Mouse (Mus musculus) lung, embryonic 14.5 days (tissue): ENCODE measurements at regions not wholly inside any gene's neighbourhood (a gene's known extent, or its start where the extent isn't known, plus 50 kb on each side); places are given as distances from the start of the nearest gene placed in this dataset.

Experiments
- ATAC-seq: fragments of 200-750 bp; cut with Nextera tagmentation; 2 replicates; pipeline ENCODE4 v1.8.0; 2017; ENCODE audit warnings: mild to moderate bottlenecking, moderate TSS enrichment, moderate library complexity; ENCODE audit not compliant: insufficient read depth
- DNase-seq: peaks from one replicate; pipeline ENCODE4 v3.0.0-alpha.2; 2015
- H3K27ac ChIP-seq: fragments of 300-500 bp; sonication (generic); 2 replicates; pipeline ENCODE4 v1.5.1; 2014; ENCODE audit warnings: low read depth, mild to moderate bottlenecking, moderate library complexity
- H3K27me3 ChIP-seq: fragments of 300-500 bp; sonication (generic); 2 replicates; pipeline ENCODE4 v1.6.1; 2014; ENCODE audit warnings: low read length, control low read depth; ENCODE audit not compliant: insufficient read depth
- H3K36me3 ChIP-seq: fragments of 300-500 bp; sonication (generic); 2 replicates; pipeline ENCODE4 v1.6.1; 2014; ENCODE audit warnings: control low read depth; ENCODE audit not compliant: insufficient read depth
- H3K4me1 ChIP-seq: fragments of 300-500 bp; sonication (generic); 2 replicates; pipeline ENCODE4 v1.6.1; 2014; ENCODE audit warnings: antibody characterized with exemption, control low read depth; ENCODE audit not compliant: insufficient read depth
- H3K4me2 ChIP-seq: fragments of 300-500 bp; sonication (generic); 2 replicates; pipeline ENCODE4 v1.6.1; 2014; ENCODE audit warnings: mild to moderate bottlenecking
- H3K4me3 ChIP-seq: fragments of 300-500 bp; sonication (generic); 2 replicates; pipeline ENCODE4 v1.5.1; 2014; ENCODE audit warnings: low read depth, low read length
- H3K9ac ChIP-seq: fragments of 300-500 bp; sonication (generic); 2 replicates; pipeline ENCODE4 v1.6.1; 2014
- H3K9me3 ChIP-seq: fragments of 300-500 bp; sonication (generic); 2 replicates; pipeline ENCODE4 v1.6.1; 2016; ENCODE audit warnings: low read depth, low read length, control low read depth
- CTCF ChIP-seq: IDR thresholded peaks from 2 replicates; pipeline ENCODE4 v1.5.1; 2016; ENCODE audit warnings: antibody characterized with exemption, low read depth
- WGBS: fragments of 180-500 bp; shearing (Covaris S2); extraction: QIAGEN DNeasy Blood & Tissue Kit; methylation state at CpG from one replicate; pipeline ENCODE4 v1.1.7; 2014; 5-methylcytosine and 5-hydroxymethylcytosine counted together

GRCm38 (mm10) chr3:118465611-118466010, 96.3 kb upstream of the Dpyd start:
- H3K4me3 ChIP-seq = no peak overlapping the region
- no peak overlapping the region for H3K9ac ChIP-seq
- H3K36me3 ChIP-seq = no peaks in the 10 kb centered on the region
- H3K9me3 ChIP-seq = no peaks in the 10 kb centered on the region
- ATAC-seq (no peak), DNase-seq (no peak)
- no peaks in the 10 kb centered on the region for H3K27me3 ChIP-seq
- no peak overlapping the region for H3K27ac ChIP-seq
- H3K4me2 ChIP-seq = no peak overlapping the region
- no peak for TF ChIP-seq CTCF
- 85% methylated on average over 2 of the region's 2 CpGs for WGBS
- H3K4me1 ChIP-seq = no peaks in the 10 kb centered on the region

GRCm38 (mm10) chr3:118472215-118472799, 89.6 kb upstream of the Dpyd start:
- DNase-seq (no peak), ATAC-seq (no peak)
- no peak for TF ChIP-seq CTCF
- Histone ChIP-seq H3K36me3 (no peaks in the 10 kb centered on the region), H3K9ac (no peak overlapping the region), H3K4me3 (no peak overlapping the region), H3K9me3 (no peaks in the 10 kb centered on the region), H3K27ac (no peak overlapping the region), H3K4me1 (no peaks in the 10 kb centered on the region), H3K4me2 (no peak overlapping the region), H3K27me3 (no peaks in the 10 kb centered on the region)
- 77% methylated on average over 10 of the region's 10 CpGs for WGBS

- no peaks in the 10 kb centered on the region for H3K4me1 ChIP-seq
- no peaks in the 10 kb centered on the region for H3K27me3 ChIP-seq
- ATAC-seq (no peak), DNase-seq (no peak)
- no peaks in the 10 kb centered on the region for H3K36me3 ChIP-seq
- TF ChIP-seq CTCF = no peak
- H3K4me3 ChIP-seq = no peak overlapping the region
- H3K9me3 ChIP-seq = no peaks in the 10 kb centered on the region
- H3K9ac ChIP-seq = no peak overlapping the region
- WGBS = 75% methylated on average over 8 of the region's 8 CpGs
- H3K27ac ChIP-seq = no peak overlapping the region
- no peak overlapping the region for H3K4me2 ChIP-seq
Observed at GRCm38 (mm10) chr3:118478065-118478464, 83.9 kb upstream of the Dpyd start.

- DNase-seq = no peak
- no peak for ATAC-seq
- no peaks in the 10 kb centered on the region for H3K36me3 ChIP-seq
- H3K4me1 ChIP-seq = no peaks in the 10 kb centered on the region
- no peak overlapping the region for H3K4me3 ChIP-seq
- no peak overlapping the region for H3K4me2 ChIP-seq
- no peak for TF ChIP-seq CTCF
- no peak overlapping the region for H3K9ac ChIP-seq
- no peaks in the 10 kb centered on the region for H3K9me3 ChIP-seq
- no peak overlapping the region for H3K27ac ChIP-seq
- H3K27me3 ChIP-seq = no peaks in the 10 kb centered on the region
- WGBS = 58% methylated on average over 8 of the region's 8 CpGs
Observed at GRCm38 (mm10) chr3:118480515-118481248, 81.2 kb upstream of the Dpyd start.

GRCm38 (mm10) chr3:118485966-118486365, 76.0 kb upstream of the Dpyd start:
- no peaks in the 10 kb centered on the region for H3K36me3 ChIP-seq
- H3K4me2 ChIP-seq = no peak overlapping the region
- ATAC-seq (no peak), DNase-seq (no peak)
- 65% methylated on average over 2 of the region's 2 CpGs for WGBS
- H3K9ac ChIP-seq = no peak overlapping the region
- no peak overlapping the region for H3K27ac ChIP-seq
- no peaks in the 10 kb centered on the region for H3K4me1 ChIP-seq
- H3K27me3 ChIP-seq = no peaks in the 10 kb centered on the region
- H3K9me3 ChIP-seq = no peaks in the 10 kb centered on the region
- H3K4me3 ChIP-seq = no peak overlapping the region
- no peak for TF ChIP-seq CTCF

GRCm38 (mm10) chr3:118487408-118487807, 74.5 kb upstream of the Dpyd start:
- H3K4me2 ChIP-seq = no peak overlapping the region
- H3K27me3 ChIP-seq = no peaks in the 10 kb centered on the region
- H3K36me3 ChIP-seq = no peaks in the 10 kb centered on the region
- no peak overlapping the region for H3K9ac ChIP-seq
- TF ChIP-seq CTCF = no peak
- 52% methylated on average over 8 of the region's 8 CpGs for WGBS
- H3K4me1 ChIP-seq = no peaks in the 10 kb centered on the region
- no peak for DNase-seq
- ATAC-seq = no peak
- no peak overlapping the region for H3K4me3 ChIP-seq
- H3K9me3 ChIP-seq = no peaks in the 10 kb centered on the region
- no peak overlapping the region for H3K27ac ChIP-seq

GRCm38 (mm10) chr3:118491101-118491500, 70.8 kb upstream of the Dpyd start:
- no peaks in the 10 kb centered on the region for H3K9me3 ChIP-seq
- no peak overlapping the region for H3K9ac ChIP-seq
- no peaks in the 10 kb centered on the region for H3K27me3 ChIP-seq
- no peaks in the 10 kb centered on the region for H3K36me3 ChIP-seq
- no peak for TF ChIP-seq CTCF
- no peak overlapping the region for H3K4me2 ChIP-seq
- H3K4me1 ChIP-seq = no peaks in the 10 kb centered on the region
- ATAC-seq (no peak), DNase-seq (no peak)
- no peak overlapping the region for H3K27ac ChIP-seq
- 90% methylated on average over 1 of the region's 1 CpGs for WGBS
- no peak overlapping the region for H3K4me3 ChIP-seq
